Mouse (Mus musculus) heart, embryonic 12.5 days (tissue): ENCODE results near the gene Stx2. TPM values are rescaled to one million over a fixed set of nuclear protein-coding genes. Genes with fewer than 3 reads are reported as not detected.

Experiments used
- ATAC-seq: fragments of 200-750 bp; cut with Nextera tagmentation; 2 replicates; pipeline ENCODE4 v1.8.0; 2017; ENCODE audit warnings: moderate TSS enrichment, moderate library complexity; ENCODE audit not compliant: insufficient number of reproducible peaks, low FRiP score
- H3K27ac ChIP-seq: fragments of 300-500 bp; sonication (generic); 2 replicates; pipeline ENCODE4 v1.5.1; 2016; ENCODE audit warnings: mild to moderate bottlenecking, moderate library complexity; ENCODE audit not compliant: poor library complexity, severe bottlenecking
- H3K27me3 ChIP-seq: fragments of 300-500 bp; sonication (generic); replicated peaks from 2 replicates; pipeline ENCODE4 v1.6.1; 2016; ENCODE audit warnings: mild to moderate bottlenecking, moderate library complexity
- H3K36me3 ChIP-seq: fragments of 300-500 bp; sonication (generic); 2 replicates; pipeline ENCODE4 v1.6.1; 2016; ENCODE audit warnings: mild to moderate bottlenecking, moderate library complexity
- H3K4me1 ChIP-seq: fragments of 300-500 bp; sonication (generic); replicated peaks from 2 replicates; pipeline ENCODE4 v1.6.1; 2016; ENCODE audit warnings: mild to moderate bottlenecking
- H3K4me2 ChIP-seq: fragments of 300-500 bp; sonication (generic); 2 replicates; pipeline ENCODE4 v1.6.1; 2016; ENCODE audit warnings: mild to moderate bottlenecking, moderate library complexity
- H3K4me3 ChIP-seq: fragments of 300-500 bp; sonication (generic); 2 replicates; pipeline ENCODE4 v1.5.1; 2016; ENCODE audit warnings: mild to moderate bottlenecking
- H3K9ac ChIP-seq: fragments of 300-500 bp; sonication (generic); 2 replicates; pipeline ENCODE4 v1.6.1; 2016; ENCODE audit warnings: mild to moderate bottlenecking, moderate library complexity
- H3K9me3 ChIP-seq: fragments of 300-500 bp; sonication (generic); replicated peaks from 2 replicates; pipeline ENCODE4 v1.6.1; 2016; ENCODE audit warnings: mild to moderate bottlenecking, moderate library complexity
- WGBS: fragments of 180-500 bp; shearing (Covaris S2); methylation state at CpG from one replicate; pipeline ENCODE4 v1.1.7; 2016; 5-methylcytosine and 5-hydroxymethylcytosine counted together
- polyA plus RNA-seq: library from polyadenylated mRNA; unstranded; fragments of >200 nt; fragmentation: Nextera tagmentation; extraction: Ambion mirVana; gene quantifications from 2 replicates; pipeline ENCODE4 v1.2.1, GENCODE M21; 2016

The Stx2 gene
- polyA plus RNA-seq, 1 experiment from 2014 or later: 21.3 TPM

- Histone ChIP-seq H3K27me3 (no peaks in the 10 kb centered on the region), H3K9me3 (no peaks in the 10 kb centered on the region), H3K27ac (no peak overlapping the region), H3K9ac (no peak overlapping the region), H3K36me3 (peaks cover 3% of the 10 kb centered on the region; the same call in 1 of the 2 replicates), H3K4me3 (no peak overlapping the region), H3K4me1 (peaks cover 23% of the 10 kb centered on the region), H3K4me2 (no peak overlapping the region)
- 53% methylated on average over 3 of the region's 3 CpGs for WGBS
- no peak for ATAC-seq
Observed at GRCm38 (mm10) chr5:129009577-129009976, 1.2 kb upstream of the Stx2 start.

GRCm38 (mm10) chr5:129008008-129008407 is 366 bp downstream of the Stx2 start:
- Histone ChIP-seq H3K9ac (peak overlapping the region; percentile 89), H3K4me1 (peaks cover 26% of the 10 kb centered on the region), H3K27me3 (no peaks in the 10 kb centered on the region), H3K36me3 (peaks cover 3% of the 10 kb centered on the region; the same call in 1 of the 2 replicates), H3K4me2 (peak overlapping the region; percentile 85), H3K27ac (peak overlapping the region; percentile 64), H3K9me3 (no peaks in the 10 kb centered on the region), H3K4me3 (peak overlapping the region; percentile 78)
- 0% methylated on average over 16 of the region's 18 CpGs for WGBS
- no peak; the same call in 1 of the 2 replicates for ATAC-seq

GRCm38 (mm10) chr5:129007105-129007957 is 1.0 kb downstream of the Stx2 start:
- H3K36me3 ChIP-seq: peaks cover 3% of the 10 kb centered on the region; the same call in 1 of the 2 replicates
- WGBS: 51% methylated on average over 14 of the region's 14 CpGs
- peaks cover 33% of the 10 kb centered on the region for H3K4me1 ChIP-seq
- peak overlapping the region; percentile 78 for H3K4me3 ChIP-seq
- peak overlapping the region; percentile 89 for H3K9ac ChIP-seq
- no peak overlapping the region; the same call in 1 of the 2 replicates for H3K27ac ChIP-seq
- ATAC-seq: peak; percentile 39; the same call in 1 of the 2 replicates
- H3K27me3 ChIP-seq: no peaks in the 10 kb centered on the region
- H3K9me3 ChIP-seq: no peaks in the 10 kb centered on the region
- peak overlapping the region; percentile 85 for H3K4me2 ChIP-seq

DNA sequence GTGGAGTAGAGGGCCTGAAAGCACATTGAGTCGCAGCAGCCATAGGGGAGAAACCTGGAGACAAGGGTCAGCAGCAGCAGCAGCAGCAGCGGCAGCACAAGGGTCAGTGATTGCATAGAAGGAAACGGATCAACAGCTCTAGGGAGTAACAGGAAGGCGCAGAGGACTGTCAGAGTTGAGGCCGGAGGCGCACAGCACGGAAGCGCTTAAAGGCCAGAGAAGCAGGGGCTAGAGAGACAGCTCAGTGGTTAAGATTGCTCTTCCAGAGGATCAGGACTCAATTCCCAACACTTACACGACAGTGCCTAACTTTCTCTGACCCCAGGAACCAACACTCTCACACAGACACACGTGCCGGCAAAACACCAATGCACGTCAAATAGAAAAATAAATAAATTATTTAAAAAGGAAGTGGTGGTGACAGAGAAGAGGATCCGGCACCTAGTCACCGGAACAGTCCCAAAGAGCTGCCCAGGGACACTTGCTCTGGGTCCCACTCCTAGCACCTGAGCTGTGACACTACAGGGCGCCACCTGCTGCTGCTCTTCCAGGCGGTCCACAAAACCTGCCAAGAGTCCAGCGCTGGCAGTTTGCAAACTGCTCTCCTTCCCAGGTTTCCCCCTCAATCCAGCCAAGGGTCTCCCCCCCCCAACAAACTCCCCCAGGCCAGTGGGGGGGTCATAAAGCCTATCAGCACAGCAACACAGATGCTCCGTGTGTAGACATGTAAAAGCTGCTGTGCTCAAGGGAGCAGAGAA is 2.2 kb downstream of the Stx2 start:
- Histone ChIP-seq H3K27me3 (no peaks in the 10 kb centered on the region), H3K9me3 (no peaks in the 10 kb centered on the region), H3K4me3 (peak overlapping the region; percentile 78), H3K36me3 (peaks cover 3% of the 10 kb centered on the region; the same call in 1 of the 2 replicates), H3K4me1 (peaks cover 44% of the 10 kb centered on the region), H3K9ac (no peak overlapping the region), H3K4me2 (peak overlapping the region; percentile 85), H3K27ac (0 out of 2 replicates have a peak overlapping the region, but pooled peaks have one; percentile 21)
- ATAC-seq: no peak
- WGBS: 72% methylated on average over 18 of the region's 18 CpGs

GRCm38 (mm10) chr5:129005416-129005815 is 3.0 kb downstream of the Stx2 start:
- 0 out of 2 replicates have a peak overlapping the region, but pooled peaks have one; percentile 85 for H3K4me2 ChIP-seq

GRCm38 (mm10) chr5:129002571-129003011 is 5.8 kb downstream of the Stx2 start:
- Histone ChIP-seq H3K4me1 (peaks cover 51% of the 10 kb centered on the region), H3K27ac (peak overlapping the region; percentile 52), H3K36me3 (peaks cover 18% of the 10 kb centered on the region), H3K4me3 (no peak overlapping the region), H3K27me3 (no peaks in the 10 kb centered on the region), H3K4me2 (peak overlapping the region; percentile 59), H3K9me3 (no peaks in the 10 kb centered on the region), H3K9ac (0 out of 2 replicates have a peak overlapping the region, but pooled peaks have one; percentile 49)
- WGBS: 5% methylated on average over 14 of the region's 14 CpGs
- peak; percentile 41 for ATAC-seq

More at GRCm38 (mm10) chr5:129005416-129005815, 3.0 kb downstream of the Stx2 start:
- Histone ChIP-seq H3K36me3 (peaks cover 3% of the 10 kb centered on the region; the same call in 1 of the 2 replicates), H3K9me3 (no peaks in the 10 kb centered on the region), H3K4me1 (peaks cover 51% of the 10 kb centered on the region), H3K27me3 (no peaks in the 10 kb centered on the region), H3K9ac (no peak overlapping the region), H3K27ac (no peak overlapping the region), H3K4me3 (no peak overlapping the region)
- ATAC-seq: no peak
- WGBS: 84% methylated on average over 3 of the region's 3 CpGs

DNA sequence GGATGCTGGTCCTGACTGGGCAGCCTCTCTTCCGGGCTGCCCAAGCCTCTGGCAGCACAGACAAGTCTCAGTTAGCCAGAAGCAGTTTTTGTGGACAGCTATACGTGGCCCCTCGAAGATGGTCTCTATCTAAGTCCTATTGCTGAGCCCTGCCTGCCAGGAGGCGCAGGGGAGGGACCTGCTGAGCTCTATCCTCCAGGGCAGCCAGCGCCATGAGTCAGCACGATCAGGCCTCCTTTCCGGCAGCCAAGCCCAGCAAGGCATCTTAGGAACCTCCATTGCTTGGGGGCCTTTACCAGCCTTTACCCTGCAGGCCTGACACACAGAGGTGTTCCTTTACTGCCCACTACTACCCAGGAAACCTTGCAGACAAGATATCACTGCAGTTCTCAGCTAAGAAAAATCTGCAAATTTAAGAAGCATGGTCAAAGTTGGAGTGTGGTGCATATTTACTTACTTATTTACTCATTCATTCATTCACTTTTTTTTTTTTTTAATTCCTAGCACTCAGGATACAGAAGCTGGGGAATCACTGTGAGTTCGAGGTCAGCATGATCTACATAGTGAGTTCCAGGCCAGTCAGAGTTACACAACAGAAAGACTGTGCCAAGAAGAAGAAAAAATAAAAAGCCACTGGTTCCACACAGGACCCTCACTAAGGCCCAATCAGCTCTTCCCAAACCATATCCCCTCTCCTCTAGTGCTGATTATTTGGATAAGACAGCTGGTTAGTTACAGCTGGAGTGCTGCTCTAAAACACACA is 7.5 kb downstream of the Stx2 start:
- peaks cover 35% of the 10 kb centered on the region for H3K4me1 ChIP-seq
- 42% methylated on average over 8 of the region's 8 CpGs for WGBS
- H3K9ac ChIP-seq: 0 out of 2 replicates have a peak overlapping the region, but pooled peaks have one; percentile 16
- H3K27ac ChIP-seq: no peak overlapping the region
- H3K36me3 ChIP-seq: peaks cover 25% of the 10 kb centered on the region
- H3K4me3 ChIP-seq: no peak overlapping the region
- no peaks in the 10 kb centered on the region for H3K27me3 ChIP-seq
- no peak overlapping the region for H3K4me2 ChIP-seq
- H3K9me3 ChIP-seq: no peaks in the 10 kb centered on the region
- ATAC-seq: peak; percentile 63

DNA sequence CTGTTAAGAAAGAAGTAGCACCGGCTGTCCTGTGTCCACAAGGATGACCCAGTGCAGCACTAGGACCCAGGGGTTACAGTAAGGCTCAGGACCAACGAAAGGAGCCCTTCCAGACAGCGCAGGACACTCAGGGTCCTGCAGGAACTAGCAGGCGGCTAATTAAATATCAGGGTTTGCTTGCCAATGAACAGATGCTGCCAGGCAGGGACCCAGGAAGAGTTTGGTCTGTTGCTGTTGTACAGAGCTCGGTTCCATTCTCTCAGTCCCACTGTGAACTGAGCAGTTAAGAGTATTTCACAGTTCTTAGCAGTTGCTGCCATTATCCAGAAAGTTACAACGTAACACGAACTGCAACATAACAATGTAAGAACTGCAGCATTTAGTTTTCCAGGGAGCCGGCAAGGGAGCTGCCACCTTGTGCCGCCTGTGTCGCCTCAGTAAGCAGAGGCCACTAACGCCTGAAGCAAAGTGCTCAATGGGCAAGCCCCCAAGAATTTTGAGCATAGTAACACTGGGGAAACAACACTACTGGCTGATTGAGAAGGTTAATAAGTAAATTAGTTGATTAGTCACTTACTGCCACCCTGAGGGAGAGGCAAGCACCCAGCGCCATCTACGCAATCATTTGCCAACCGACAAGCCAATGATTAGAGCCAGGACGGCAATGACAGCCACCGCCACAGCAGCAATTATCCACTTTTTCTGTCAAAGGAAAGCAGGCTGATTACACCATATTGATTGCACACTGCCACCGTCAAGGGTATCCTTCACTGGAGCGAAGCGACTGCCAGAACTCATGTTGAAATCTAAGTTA is 21.0 kb downstream of the Stx2 start:
- H3K36me3 ChIP-seq: peaks cover 54% of the 10 kb centered on the region
- WGBS: 84% methylated on average over 19 of the region's 19 CpGs
- H3K4me2 ChIP-seq: no peak overlapping the region
- no peaks in the 10 kb centered on the region for H3K27me3 ChIP-seq
- no peak overlapping the region for H3K9ac ChIP-seq
- no peaks in the 10 kb centered on the region for H3K9me3 ChIP-seq
- H3K4me3 ChIP-seq: no peak overlapping the region
- ATAC-seq: no peak
- no peak overlapping the region for H3K27ac ChIP-seq
- H3K4me1 ChIP-seq: no peaks in the 10 kb centered on the region

DNA sequence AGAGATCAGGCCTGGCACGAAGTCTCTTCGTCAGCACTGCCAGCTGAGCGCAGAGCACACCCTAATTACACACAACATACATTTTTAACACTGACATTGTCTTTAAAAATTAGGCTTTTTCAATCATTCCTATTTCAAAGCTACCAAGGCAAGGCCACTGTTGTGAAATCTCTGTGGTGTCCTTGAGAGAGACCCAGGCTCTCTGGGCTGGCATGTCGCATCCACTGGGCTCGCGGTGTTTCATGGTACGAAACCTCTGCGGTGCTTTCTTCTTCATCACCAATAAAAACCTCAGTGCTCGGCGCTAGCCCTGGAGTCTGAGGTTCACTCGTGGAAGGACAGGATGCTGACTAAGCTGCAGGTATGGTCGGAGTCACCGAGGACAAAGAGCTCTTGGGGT is 22.4 kb downstream of the Stx2 start:
- Histone ChIP-seq H3K4me2 (no peak overlapping the region), H3K9me3 (no peaks in the 10 kb centered on the region), H3K4me3 (no peak overlapping the region), H3K36me3 (peaks cover 40% of the 10 kb centered on the region), H3K9ac (no peak overlapping the region), H3K4me1 (no peaks in the 10 kb centered on the region), H3K27me3 (no peaks in the 10 kb centered on the region), H3K27ac (no peak overlapping the region)
- no peak for ATAC-seq
- WGBS: 95% methylated on average over 13 of the region's 13 CpGs

DNA sequence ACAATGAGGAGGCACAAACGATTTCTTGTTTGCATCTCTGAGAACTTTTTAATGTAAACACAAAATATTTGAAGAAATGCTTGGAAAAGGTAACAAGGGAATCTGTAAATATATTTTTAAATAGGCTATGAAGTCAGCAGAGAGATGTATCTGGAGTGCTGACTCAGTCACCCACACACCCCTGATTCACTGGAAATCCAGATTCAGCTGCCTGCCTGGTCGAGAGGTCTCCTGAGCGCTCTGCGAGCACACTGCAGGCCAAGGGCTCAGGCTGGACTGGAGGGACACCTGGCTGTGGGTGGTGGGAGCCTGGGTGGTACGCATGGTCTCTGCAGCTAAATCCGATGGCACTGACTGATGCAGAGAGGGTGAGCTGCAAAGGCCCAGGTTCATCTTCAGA is 23.8 kb downstream of the Stx2 start:
- WGBS: 83% methylated on average over 6 of the region's 6 CpGs
- H3K27ac ChIP-seq: no peak overlapping the region

More for the DNA sequence above, 23.8 kb downstream of the Stx2 start:
- peaks cover 29% of the 10 kb centered on the region for H3K36me3 ChIP-seq
- H3K9ac ChIP-seq: no peak overlapping the region
- no peaks in the 10 kb centered on the region for H3K9me3 ChIP-seq
- H3K4me3 ChIP-seq: no peak overlapping the region
- no peak for ATAC-seq
- no peak overlapping the region for H3K4me2 ChIP-seq
- H3K27me3 ChIP-seq: no peaks in the 10 kb centered on the region
- no peaks in the 10 kb centered on the region for H3K4me1 ChIP-seq
